ENCODE assay signal across 8 mouse cellular contexts in genomic region chr14:76417346-76417745, GRCm38 (mm10). TPM values are rescaled to one million over a fixed set of nuclear protein-coding genes. Genes with fewer than 3 reads are reported as not detected.
A peak's percentile ranks its signal among the peaks of the same experiment; 100 is the strongest.
DNase-seq lines count a peak whose midpoint lies in the region; ATAC-seq and TF ChIP-seq lines count a peak whose summit lies in the region.

No protein-coding gene starts in this region.

- H3K4me3 ChIP-seq in E14TG2a.4 (replicated peaks; ENCODE audit: low read length) = 0 out of 2 replicates have a peak overlapping the region, but pooled peaks have one; percentile 41
- peak overlapping the region; percentile 96 for H3K4me3 ChIP-seq in hindbrain, embryonic 10.5 days
- peak overlapping the region; percentile 99 for H3K4me3 ChIP-seq in midbrain, embryonic 11.5 days (ENCODE audit: low read depth, low read length)
- no peak overlapping the region for H3K4me3 ChIP-seq in intestine, embryonic 15.5 days (replicated peaks)

- no peaks in the 10 kb centered on the region for H3K9me3 ChIP-seq in E14TG2a.4 (ENCODE audit: low read length)
- H3K9me3 ChIP-seq in hindbrain, embryonic 10.5 days = no peaks in the 10 kb centered on the region
- H3K9me3 ChIP-seq in midbrain, embryonic 11.5 days (ENCODE audit: control insufficient read depth, low read length) = no peaks in the 10 kb centered on the region
- no peaks in the 10 kb centered on the region for H3K9me3 ChIP-seq in intestine, embryonic 15.5 days

- peaks cover 63% of the 10 kb centered on the region for H3K4me1 ChIP-seq in E14TG2a.4 (replicated peaks; ENCODE audit: low read depth, low read length)
- peaks cover 75% of the 10 kb centered on the region for H3K4me1 ChIP-seq in hindbrain, embryonic 10.5 days (replicated peaks)
- peaks cover 43% of the 10 kb centered on the region for H3K4me1 ChIP-seq in midbrain, embryonic 11.5 days (ENCODE audit: control insufficient read depth, insufficient read depth, low read length)
- H3K4me1 ChIP-seq in intestine, embryonic 15.5 days (replicated peaks) = peaks cover 41% of the 10 kb centered on the region

- intact Hi-C loops in heart, postnatal 14 days (cut with DNase I) = loop anchor here (5.0 kb wide), 2 partner anchors 35 to 50 kb away; no protein-coding TSS in a partner anchor

- 93% methylated on average over 17 of the region's 17 CpGs for WGBS in hindbrain, embryonic 10.5 days
- WGBS in midbrain, embryonic 11.5 days = 93% methylated on average over 17 of the region's 17 CpGs
- 91% methylated on average over 17 of the region's 17 CpGs for WGBS in intestine, embryonic 15.5 days

- DNase-seq in cerebellum, adult 9-11 months = peak; percentile 25
- no peak for DNase-seq in hindbrain, embryonic 10.5 days (ENCODE audit: low spot score)
- no peak for DNase-seq in midbrain, embryonic 11.5 days (ENCODE audit: low spot score, missing footprints)
- no peak for DNase-seq in spleen, postnatal 10 days (ENCODE audit: low spot score in 2 of 2)
- DNase-seq in heart, postnatal 14 days = no peak

- no peak overlapping the region for H3K9ac ChIP-seq in midbrain, embryonic 11.5 days (ENCODE audit: low read length)
- no peak overlapping the region for H3K9ac ChIP-seq in intestine, embryonic 15.5 days

- ATAC-seq in cerebellum, adult (ENCODE audit: insufficient number of reproducible peaks, low FRiP score, low TSS enrichment) = no peak
- ATAC-seq in midbrain, embryonic 11.5 days (ENCODE audit: low FRiP score) = no peak
- no peak for ATAC-seq in intestine, embryonic 15.5 days

- no peak for TF ChIP-seq CTCF in E14TG2a.4 (conservative IDR thresholded peaks at IDR 0.05; ENCODE audit: low read length)

- H3K4me2 ChIP-seq in midbrain, embryonic 11.5 days = peak overlapping the region; percentile 87
- H3K4me2 ChIP-seq in intestine, embryonic 15.5 days (replicated peaks) = no peak overlapping the region; the same call in 1 of the 2 replicates

- peaks cover 12% of the 10 kb centered on the region for H3K27me3 ChIP-seq in E14TG2a.4 (ENCODE audit: insufficient read depth, low read length)
- H3K27me3 ChIP-seq in hindbrain, embryonic 10.5 days (ENCODE audit: insufficient read depth, poor library complexity, severe bottlenecking) = no peaks in the 10 kb centered on the region
- no peaks in the 10 kb centered on the region for H3K27me3 ChIP-seq in midbrain, embryonic 11.5 days (ENCODE audit: control insufficient read depth, insufficient read depth, low read length)
- H3K27me3 ChIP-seq in intestine, embryonic 15.5 days (replicated peaks) = no peaks in the 10 kb centered on the region

- H3K27ac ChIP-seq in hindbrain, embryonic 10.5 days = no peak overlapping the region
- no peak overlapping the region for H3K27ac ChIP-seq in midbrain, embryonic 11.5 days (ENCODE audit: low read depth, low read length)
- no peak overlapping the region for H3K27ac ChIP-seq in intestine, embryonic 15.5 days

- peaks cover 55% of the 10 kb centered on the region for H3K36me3 ChIP-seq in E14TG2a.4 (ENCODE audit: insufficient read depth, low read length)
- H3K36me3 ChIP-seq in hindbrain, embryonic 10.5 days = peaks cover 54% of the 10 kb centered on the region
- H3K36me3 ChIP-seq in midbrain, embryonic 11.5 days (ENCODE audit: control insufficient read depth, insufficient read depth, low read length) = peaks cover 21% of the 10 kb centered on the region
- peaks cover 13% of the 10 kb centered on the region; the same call in 1 of the 2 replicates for H3K36me3 ChIP-seq in intestine, embryonic 15.5 days

RNA-seq across cellular contexts. Expression of gene Tsc22d1, which starts 2.6 kb away (rescaled TPM):
- 328 and 552 TPM in 2 replicates for polyA plus RNA-seq in hindbrain, embryonic 10.5 days (2016; fragmentation: Nextera tagmentation; extraction: Ambion mirVana)
- 494 and 495 TPM in 2 replicates for polyA plus RNA-seq in midbrain, embryonic 11.5 days (2014; fragmentation: Nextera tagmentation; extraction: Ambion mirVana)
- polyA plus RNA-seq in intestine, embryonic 15.5 days (2015; fragmentation: Nextera tagmentation; extraction: Ambion mirVana) = 386 and 396 TPM in 2 replicates
- total RNA-seq in heart, postnatal 14 days (2021) = 100 to 1,000 TPM; 464 to 515 TPM
